Mouse (Mus musculus): Measurements from ENCODE around the gene Oxt. TPM values are rescaled to one million over a fixed set of nuclear protein-coding genes. Genes with fewer than 3 reads are reported as not detected.

Oxt gene
- polyA plus RNA-seq (2015; fragmentation: Nextera tagmentation; extraction: Ambion mirVana) = not detected in 2 replicates

GRCm38 (mm10) chr2:130575873-130576272 lies at the start of gene Oxt:
Gene Oxt (plus strand): TSS chr2:130576173.
- Histone ChIP-seq H3K27ac (no peak within 1 kb of the TSS), H3K36me3 (no peaks in the 10 kb centered on the region), H3K27me3 (peaks cover 61% of the 10 kb centered on the region), H3K4me3 (replicated peaks) (peak within 1 kb of the TSS; percentile 34), H3K9me3 (replicated peaks) (no peaks in the 10 kb centered on the region), H3K4me2 (peak within 1 kb of the TSS; percentile 60), H3K9ac (0 out of 2 replicates have a peak within 1 kb of the TSS, but pooled peaks have one; percentile 12), H3K4me1 (peaks cover 31% of the 10 kb centered on the region)
- ATAC-seq (replicated peaks; ENCODE audit: low FRiP score) = no peak
- WGBS = 43% methylated on average over 9 of the region's 9 CpGs

- H3K27ac ChIP-seq = no peak overlapping the region
- no peak for ATAC-seq (replicated peaks; ENCODE audit: low FRiP score)
- peaks cover 80% of the 10 kb centered on the region for H3K36me3 ChIP-seq
- no peak overlapping the region for H3K4me2 ChIP-seq
- H3K27me3 ChIP-seq = no peaks in the 10 kb centered on the region
- H3K9me3 ChIP-seq (replicated peaks) = no peaks in the 10 kb centered on the region
- 82% methylated on average over 6 of the region's 6 CpGs for WGBS
- H3K4me3 ChIP-seq (replicated peaks) = no peak overlapping the region
- H3K4me1 ChIP-seq = no peaks in the 10 kb centered on the region
- H3K9ac ChIP-seq = no peak overlapping the region
These were observed 47.5 kb upstream of the Oxt start for GRCm38 (mm10) chr2:130528457-130528856.

- no peak for ATAC-seq (replicated peaks; ENCODE audit: low FRiP score)
- Histone ChIP-seq H3K4me1 (no peaks in the 10 kb centered on the region), H3K27me3 (no peaks in the 10 kb centered on the region), H3K36me3 (peaks cover 80% of the 10 kb centered on the region), H3K4me3 (replicated peaks) (no peak overlapping the region), H3K9ac (no peak overlapping the region), H3K27ac (no peak overlapping the region), H3K9me3 (replicated peaks) (no peaks in the 10 kb centered on the region), H3K4me2 (no peak overlapping the region)
- WGBS = 90% methylated on average over 2 of the region's 2 CpGs
These were observed 46.7 kb upstream of the Oxt start for GRCm38 (mm10) chr2:130529290-130529689.

GRCm38 (mm10) chr2:130529925-130530324 lies 46.0 kb upstream of the Oxt start:
- peaks cover 81% of the 10 kb centered on the region for H3K36me3 ChIP-seq
- no peak overlapping the region for H3K27ac ChIP-seq
- no peaks in the 10 kb centered on the region for H3K27me3 ChIP-seq
- H3K9ac ChIP-seq = no peak overlapping the region
- 94% methylated on average over 7 of the region's 7 CpGs for WGBS
- ATAC-seq (replicated peaks; ENCODE audit: low FRiP score) = no peak
- no peak overlapping the region for H3K4me3 ChIP-seq (replicated peaks)
- no peaks in the 10 kb centered on the region for H3K9me3 ChIP-seq (replicated peaks)
- H3K4me1 ChIP-seq = no peaks in the 10 kb centered on the region
- H3K4me2 ChIP-seq = no peak overlapping the region

GRCm38 (mm10) chr2:130532201-130532600 lies 43.8 kb upstream of the Oxt start:
- Histone ChIP-seq H3K36me3 (peaks cover 79% of the 10 kb centered on the region), H3K9me3 (replicated peaks) (no peaks in the 10 kb centered on the region), H3K4me1 (no peaks in the 10 kb centered on the region), H3K27ac (no peak overlapping the region), H3K9ac (no peak overlapping the region), H3K4me2 (no peak overlapping the region), H3K27me3 (no peaks in the 10 kb centered on the region), H3K4me3 (replicated peaks) (no peak overlapping the region)
- no peak for ATAC-seq (replicated peaks; ENCODE audit: low FRiP score)
- WGBS = 88% methylated on average over 2 of the region's 2 CpGs

- H3K27ac ChIP-seq = no peak overlapping the region
- H3K36me3 ChIP-seq = peaks cover 80% of the 10 kb centered on the region
- H3K9ac ChIP-seq = no peak overlapping the region
- H3K4me1 ChIP-seq = no peaks in the 10 kb centered on the region
- H3K4me2 ChIP-seq = no peak overlapping the region
- H3K4me3 ChIP-seq (replicated peaks) = no peak overlapping the region
- no peaks in the 10 kb centered on the region for H3K27me3 ChIP-seq
- no peaks in the 10 kb centered on the region for H3K9me3 ChIP-seq (replicated peaks)
- WGBS = 91% methylated on average over 6 of the region's 6 CpGs
- no peak for ATAC-seq (replicated peaks; ENCODE audit: low FRiP score)
These were observed 41.0 kb upstream of the Oxt start for GRCm38 (mm10) chr2:130535017-130535416.

GRCm38 (mm10) chr2:130536890-130537289 lies 39.1 kb upstream of the Oxt start:
- H3K27me3 ChIP-seq = no peaks in the 10 kb centered on the region
- H3K4me2 ChIP-seq = no peak overlapping the region
- H3K9ac ChIP-seq = no peak overlapping the region
- WGBS = 65% methylated on average over 3 of the region's 3 CpGs
- H3K36me3 ChIP-seq = peaks cover 90% of the 10 kb centered on the region
- no peak overlapping the region for H3K27ac ChIP-seq
- no peaks in the 10 kb centered on the region for H3K9me3 ChIP-seq (replicated peaks)
- H3K4me1 ChIP-seq = no peaks in the 10 kb centered on the region
- no peak overlapping the region for H3K4me3 ChIP-seq (replicated peaks)
- ATAC-seq (replicated peaks; ENCODE audit: low FRiP score) = no peak

GRCm38 (mm10) chr2:130538876-130539546 lies 37.0 kb upstream of the Oxt start:
- H3K4me1 ChIP-seq = no peaks in the 10 kb centered on the region
- peaks cover 90% of the 10 kb centered on the region for H3K36me3 ChIP-seq
- no peak overlapping the region for H3K4me3 ChIP-seq (replicated peaks)
- no peaks in the 10 kb centered on the region for H3K9me3 ChIP-seq (replicated peaks)
- H3K9ac ChIP-seq = no peak overlapping the region
- H3K27me3 ChIP-seq = no peaks in the 10 kb centered on the region
- H3K27ac ChIP-seq = no peak overlapping the region
- 93% methylated on average over 8 of the region's 8 CpGs for WGBS
- no peak for ATAC-seq (replicated peaks; ENCODE audit: low FRiP score)
- H3K4me2 ChIP-seq = no peak overlapping the region

- Histone ChIP-seq H3K27me3 (no peaks in the 10 kb centered on the region), H3K4me1 (no peaks in the 10 kb centered on the region), H3K4me3 (replicated peaks) (no peak overlapping the region), H3K36me3 (peaks cover 90% of the 10 kb centered on the region), H3K9me3 (replicated peaks) (no peaks in the 10 kb centered on the region), H3K9ac (no peak overlapping the region), H3K4me2 (no peak overlapping the region), H3K27ac (no peak overlapping the region)
- WGBS = 76% methylated on average over 9 of the region's 9 CpGs
- ATAC-seq (replicated peaks; ENCODE audit: low FRiP score) = no peak
These were observed 35.7 kb upstream of the Oxt start for GRCm38 (mm10) chr2:130540266-130540665.

GRCm38 (mm10) chr2:130546957-130547356 lies 29.0 kb upstream of the Oxt start:
- no peak overlapping the region for H3K27ac ChIP-seq
- no peak overlapping the region for H3K9ac ChIP-seq
- H3K4me3 ChIP-seq (replicated peaks) = no peak overlapping the region
- no peaks in the 10 kb centered on the region for H3K9me3 ChIP-seq (replicated peaks)
- H3K4me2 ChIP-seq = no peak overlapping the region
- WGBS = 88% methylated on average over 8 of the region's 8 CpGs
- no peaks in the 10 kb centered on the region for H3K27me3 ChIP-seq
- H3K36me3 ChIP-seq = peaks cover 98% of the 10 kb centered on the region
- H3K4me1 ChIP-seq = no peaks in the 10 kb centered on the region
- no peak for ATAC-seq (replicated peaks; ENCODE audit: low FRiP score)

GRCm38 (mm10) chr2:130554841-130555240 lies 21.1 kb upstream of the Oxt start:
- Histone ChIP-seq H3K9me3 (replicated peaks) (no peaks in the 10 kb centered on the region), H3K4me3 (replicated peaks) (no peak overlapping the region), H3K36me3 (peaks cover 80% of the 10 kb centered on the region), H3K27me3 (no peaks in the 10 kb centered on the region), H3K4me2 (no peak overlapping the region), H3K4me1 (no peaks in the 10 kb centered on the region), H3K27ac (no peak overlapping the region), H3K9ac (no peak overlapping the region)
- 86% methylated on average over 7 of the region's 7 CpGs for WGBS
- ATAC-seq (replicated peaks; ENCODE audit: low FRiP score) = no peak

- WGBS = 82% methylated on average over 1 of the region's 1 CpGs
- H3K4me3 ChIP-seq (replicated peaks) = no peak overlapping the region
- peaks cover 66% of the 10 kb centered on the region for H3K36me3 ChIP-seq
- no peaks in the 10 kb centered on the region for H3K27me3 ChIP-seq
- H3K27ac ChIP-seq = no peak overlapping the region
- no peaks in the 10 kb centered on the region for H3K4me1 ChIP-seq
- no peak overlapping the region for H3K9ac ChIP-seq
- ATAC-seq (replicated peaks; ENCODE audit: low FRiP score) = no peak
- H3K9me3 ChIP-seq (replicated peaks) = no peaks in the 10 kb centered on the region
- no peak overlapping the region for H3K4me2 ChIP-seq
These were observed 19.7 kb upstream of the Oxt start for GRCm38 (mm10) chr2:130556292-130556691.

- Histone ChIP-seq H3K27me3 (no peaks in the 10 kb centered on the region), H3K36me3 (peaks cover 54% of the 10 kb centered on the region), H3K9ac (no peak overlapping the region), H3K4me1 (no peaks in the 10 kb centered on the region), H3K27ac (no peak overlapping the region), H3K4me3 (replicated peaks) (no peak overlapping the region), H3K4me2 (no peak overlapping the region), H3K9me3 (replicated peaks) (no peaks in the 10 kb centered on the region)
- no peak for ATAC-seq (replicated peaks; ENCODE audit: low FRiP score)
- WGBS = 97% methylated on average over 2 of the region's 2 CpGs
These were observed 18.5 kb upstream of the Oxt start for GRCm38 (mm10) chr2:130557462-130557861.

Measured in kidney, embryonic 15.5 days (tissue).